Mouse (Mus musculus) lung, adult 2 months (tissue): Measurements from ENCODE around the gene Gabbr1.

Experiments used
- CTCF ChIP-seq: fragments of 200-500 bp; IDR thresholded peaks from 2 replicates; pipeline ENCODE4 v1.5.1; 2011; ENCODE audit warnings: mild to moderate bottlenecking, low read length, control low read depth; ENCODE audit not compliant: insufficient read depth
- POLR2A ChIP-seq: fragments of 200-500 bp; IDR thresholded peaks from 2 replicates; pipeline ENCODE4 v1.6.1; 2011; ENCODE audit warnings: low read depth, mild to moderate bottlenecking, control low read depth, low read length, borderline replicate concordance; ENCODE audit errors: extremely low read depth

DNA sequence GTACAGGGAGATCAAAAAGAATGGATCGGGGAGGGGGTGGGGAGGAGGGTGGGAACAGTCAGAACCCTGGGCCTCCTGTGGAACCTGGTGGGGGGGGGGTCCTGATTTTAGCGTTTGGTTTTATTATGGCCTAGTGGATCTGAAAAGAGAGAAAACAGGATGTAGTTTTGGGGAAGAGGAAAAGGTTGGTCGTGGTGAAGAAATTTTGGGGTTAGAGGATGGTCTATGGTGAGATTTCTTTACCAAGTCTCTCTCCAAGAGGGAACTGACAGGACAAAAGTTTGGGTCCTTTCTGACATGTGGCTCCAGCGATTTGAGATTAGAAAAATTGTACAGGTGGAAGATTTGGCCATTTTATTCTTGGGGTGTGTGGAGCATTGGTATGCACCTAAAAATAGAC, 6.0 kb downstream of the Gabbr1 start:
- TF ChIP-seq POLR2A (no peak), CTCF (no peak)
